Mouse (Mus musculus) forebrain, embryonic 11.5 days (tissue): Measurements from ENCODE around the gene Nek6. TPM values are rescaled to one million over a fixed set of nuclear protein-coding genes. Genes with fewer than 3 reads are reported as not detected.

Experiments
- ATAC-seq: fragments of 200-750 bp; cut with Nextera tagmentation; replicated peaks from 2 replicates; pipeline ENCODE4 v1.8.0; 2017; ENCODE audit warnings: moderate TSS enrichment; ENCODE audit not compliant: low FRiP score
- DNase-seq: peaks from one replicate; pipeline ENCODE4 v3.0.0-alpha.2; 2017; ENCODE audit warnings: low spot score
- H3K27ac ChIP-seq: fragments of 300-500 bp; sonication (generic); 2 replicates; pipeline ENCODE4 v1.5.1; 2014; ENCODE audit warnings: low read depth, low read length
- H3K27me3 ChIP-seq: fragments of 300-500 bp; sonication (generic); 2 replicates; pipeline ENCODE4 v1.6.1; 2014; ENCODE audit warnings: mild to moderate bottlenecking, low read length, mixed read lengths; ENCODE audit not compliant: control insufficient read depth, insufficient read depth
- H3K36me3 ChIP-seq: fragments of 300-500 bp; sonication (generic); 2 replicates; pipeline ENCODE4 v1.6.1; 2014; ENCODE audit warnings: mild to moderate bottlenecking, low read length, moderate library complexity, mixed read lengths; ENCODE audit not compliant: control insufficient read depth, insufficient read depth
- H3K4me1 ChIP-seq: fragments of 300-500 bp; sonication (generic); replicated peaks from 2 replicates; pipeline ENCODE4 v1.6.1; 2014; ENCODE audit warnings: low read length, mixed read lengths; ENCODE audit not compliant: control insufficient read depth, insufficient read depth
- H3K4me2 ChIP-seq: fragments of 300-500 bp; sonication (generic); 2 replicates; pipeline ENCODE4 v1.6.1; 2014; ENCODE audit warnings: low read depth, mild to moderate bottlenecking, low read length, moderate library complexity, mixed read lengths; ENCODE audit not compliant: severe bottlenecking
- H3K4me3 ChIP-seq: fragments of 300-500 bp; sonication (generic); 2 replicates; pipeline ENCODE4 v1.5.1; 2014; ENCODE audit warnings: low read depth, low read length
- H3K9ac ChIP-seq: fragments of 300-500 bp; sonication (generic); 2 replicates; pipeline ENCODE4 v1.6.1; 2014; ENCODE audit warnings: low read length
- H3K9me3 ChIP-seq: fragments of 300-500 bp; sonication (generic); 2 replicates; pipeline ENCODE4 v1.6.1; 2016; ENCODE audit warnings: low read length, mixed read lengths; ENCODE audit not compliant: control insufficient read depth
- WGBS: fragments of 180-500 bp; shearing (Covaris S2); extraction: QIAGEN DNeasy Blood & Tissue Kit; methylation state at CpG from one replicate; pipeline ENCODE4 v1.1.7; 2014; 5-methylcytosine and 5-hydroxymethylcytosine counted together
- polyA plus RNA-seq: library from polyadenylated mRNA; unstranded; fragments of >200 nt; fragmentation: Nextera tagmentation; extraction: Ambion mirVana; gene quantifications from 2 replicates; pipeline ENCODE4 v1.2.1, GENCODE M21; 2014

Gene Nek6
- polyA plus RNA-seq, 1 experiment from 2014 or later, result 138 TPM

GRCm38 (mm10) chr2:38479541-38479940 is 31.9 kb upstream of the Nek6 start:
- no peaks in the 10 kb centered on the region for H3K27me3 ChIP-seq
- H3K4me1 ChIP-seq, result no peaks in the 10 kb centered on the region
- H3K4me3 ChIP-seq, result no peak overlapping the region
- H3K9me3 ChIP-seq, result no peaks in the 10 kb centered on the region; the same call in 1 of the 2 replicates
- no peaks in the 10 kb centered on the region for H3K36me3 ChIP-seq
- DNase-seq, result no peak
- no peak overlapping the region for H3K9ac ChIP-seq
- ATAC-seq, result no peak
- H3K27ac ChIP-seq, result no peak overlapping the region
- WGBS, result 79% methylated on average over 3 of the region's 3 CpGs
- H3K4me2 ChIP-seq, result no peak overlapping the region

GRCm38 (mm10) chr2:38481166-38481778 is 30.2 kb upstream of the Nek6 start:
- Histone ChIP-seq H3K9me3 (no peaks in the 10 kb centered on the region; the same call in 1 of the 2 replicates), H3K4me1 (no peaks in the 10 kb centered on the region), H3K4me3 (no peak overlapping the region), H3K9ac (no peak overlapping the region), H3K36me3 (no peaks in the 10 kb centered on the region), H3K27me3 (no peaks in the 10 kb centered on the region), H3K27ac (no peak overlapping the region), H3K4me2 (no peak overlapping the region)
- no peak for ATAC-seq
- 81% methylated on average over 6 of the region's 6 CpGs for WGBS
- DNase-seq, result no peak

GRCm38 (mm10) chr2:38482122-38482521 is 29.3 kb upstream of the Nek6 start:
- ATAC-seq (no peak), DNase-seq (no peak)
- no peaks in the 10 kb centered on the region for H3K4me1 ChIP-seq
- 90% methylated on average over 3 of the region's 3 CpGs for WGBS
- no peak overlapping the region for H3K9ac ChIP-seq
- no peaks in the 10 kb centered on the region for H3K36me3 ChIP-seq
- H3K27ac ChIP-seq, result no peak overlapping the region
- H3K27me3 ChIP-seq, result no peaks in the 10 kb centered on the region
- H3K4me2 ChIP-seq, result no peak overlapping the region
- no peaks in the 10 kb centered on the region; the same call in 1 of the 2 replicates for H3K9me3 ChIP-seq
- no peak overlapping the region for H3K4me3 ChIP-seq

GRCm38 (mm10) chr2:38483058-38483704 is 28.3 kb upstream of the Nek6 start:
- Histone ChIP-seq H3K9me3 (no peaks in the 10 kb centered on the region; the same call in 1 of the 2 replicates), H3K4me2 (no peak overlapping the region), H3K27ac (no peak overlapping the region), H3K27me3 (no peaks in the 10 kb centered on the region), H3K4me3 (no peak overlapping the region), H3K9ac (no peak overlapping the region), H3K4me1 (no peaks in the 10 kb centered on the region), H3K36me3 (no peaks in the 10 kb centered on the region)
- 87% methylated on average over 7 of the region's 7 CpGs for WGBS
- DNase-seq, result no peak
- ATAC-seq, result no peak

- no peaks in the 10 kb centered on the region for H3K27me3 ChIP-seq
- ATAC-seq, result no peak
- H3K36me3 ChIP-seq, result no peaks in the 10 kb centered on the region
- H3K9ac ChIP-seq, result no peak overlapping the region
- no peak overlapping the region for H3K27ac ChIP-seq
- H3K4me2 ChIP-seq, result no peak overlapping the region
- WGBS, result 84% methylated on average over 11 of the region's 11 CpGs
- H3K9me3 ChIP-seq, result no peaks in the 10 kb centered on the region; the same call in 1 of the 2 replicates
- DNase-seq, result no peak
- H3K4me3 ChIP-seq, result no peak overlapping the region
- H3K4me1 ChIP-seq, result no peaks in the 10 kb centered on the region
Observed at GRCm38 (mm10) chr2:38484556-38484955, 26.9 kb upstream of the Nek6 start.

GRCm38 (mm10) chr2:38485409-38485808 is 26.0 kb upstream of the Nek6 start:
- H3K9me3 ChIP-seq, result no peaks in the 10 kb centered on the region; the same call in 1 of the 2 replicates
- no peak for ATAC-seq
- no peaks in the 10 kb centered on the region for H3K4me1 ChIP-seq
- H3K4me2 ChIP-seq, result no peak overlapping the region
- no peak overlapping the region for H3K4me3 ChIP-seq
- no peaks in the 10 kb centered on the region for H3K27me3 ChIP-seq
- DNase-seq, result no peak
- no peaks in the 10 kb centered on the region for H3K36me3 ChIP-seq
- WGBS, result 89% methylated on average over 3 of the region's 3 CpGs
- H3K27ac ChIP-seq, result no peak overlapping the region
- no peak overlapping the region for H3K9ac ChIP-seq

- no peak for ATAC-seq
- Histone ChIP-seq H3K4me1 (no peaks in the 10 kb centered on the region), H3K9ac (no peak overlapping the region), H3K4me2 (no peak overlapping the region), H3K9me3 (no peaks in the 10 kb centered on the region; the same call in 1 of the 2 replicates), H3K27ac (no peak overlapping the region), H3K36me3 (no peaks in the 10 kb centered on the region), H3K27me3 (no peaks in the 10 kb centered on the region), H3K4me3 (no peak overlapping the region)
- 81% methylated on average over 6 of the region's 6 CpGs for WGBS
- DNase-seq, result no peak
Observed at GRCm38 (mm10) chr2:38485957-38486931, 25.2 kb upstream of the Nek6 start.

- DNase-seq (no peak), ATAC-seq (no peak)
- Histone ChIP-seq H3K4me2 (no peak overlapping the region), H3K27me3 (no peaks in the 10 kb centered on the region), H3K9ac (no peak overlapping the region), H3K4me1 (no peaks in the 10 kb centered on the region), H3K27ac (no peak overlapping the region), H3K9me3 (no peaks in the 10 kb centered on the region), H3K4me3 (no peak overlapping the region), H3K36me3 (no peaks in the 10 kb centered on the region)
Observed at GRCm38 (mm10) chr2:38497594-38497993, 13.8 kb upstream of the Nek6 start.
